Mouse (Mus musculus) hindbrain, embryonic 16.5 days (tissue): ENCODE results near the gene Dennd1a. TPM values are rescaled to one million over a fixed set of nuclear protein-coding genes. Genes with fewer than 3 reads are reported as not detected.

ENCODE experiments used
- ATAC-seq: fragments of 200-750 bp; cut with Nextera tagmentation; 2 replicates; pipeline ENCODE4 v1.8.0; 2017; ENCODE audit warnings: moderate TSS enrichment, moderate library complexity
- H3K27ac ChIP-seq: fragments of 300-500 bp; sonication (generic); 2 replicates; pipeline ENCODE4 v1.5.1; 2014; ENCODE audit warnings: low read depth, mild to moderate bottlenecking, control low read depth, low read length, moderate library complexity
- H3K27me3 ChIP-seq: fragments of 300-500 bp; sonication (generic); replicated peaks from 2 replicates; pipeline ENCODE4 v1.6.1; 2014; ENCODE audit warnings: low read length; ENCODE audit not compliant: control insufficient read depth, insufficient read depth
- H3K36me3 ChIP-seq: fragments of 300-500 bp; sonication (generic); 2 replicates; pipeline ENCODE4 v1.6.1; 2014; ENCODE audit warnings: mild to moderate bottlenecking, low read length, moderate library complexity, mixed read lengths; ENCODE audit not compliant: control insufficient read depth, insufficient read depth
- H3K4me1 ChIP-seq: fragments of 300-500 bp; sonication (generic); 2 replicates; pipeline ENCODE4 v1.6.1; 2014; ENCODE audit warnings: low read depth, low read length; ENCODE audit not compliant: control insufficient read depth, insufficient read depth
- H3K4me2 ChIP-seq: fragments of 300-500 bp; sonication (generic); 2 replicates; pipeline ENCODE4 v1.6.1; 2014; ENCODE audit warnings: mild to moderate bottlenecking, low read length, control low read depth, moderate library complexity
- H3K4me3 ChIP-seq: fragments of 300-500 bp; sonication (generic); 2 replicates; pipeline ENCODE4 v1.5.1; 2014; ENCODE audit warnings: mild to moderate bottlenecking, low read length, control low read depth, moderate library complexity
- H3K9ac ChIP-seq: fragments of 300-500 bp; sonication (generic); 2 replicates; pipeline ENCODE4 v1.6.1; 2014; ENCODE audit warnings: low read depth, mild to moderate bottlenecking, control low read depth, low read length, moderate library complexity
- H3K9me3 ChIP-seq: fragments of 300-500 bp; sonication (generic); 2 replicates; pipeline ENCODE4 v1.6.1; 2014; ENCODE audit warnings: mild to moderate bottlenecking, low read length, moderate library complexity; ENCODE audit not compliant: control insufficient read depth
- WGBS: fragments of 180-500 bp; shearing (Covaris S2); extraction: QIAGEN DNeasy Blood & Tissue Kit; methylation state at CpG from one replicate; pipeline ENCODE4 v1.1.7; 2014; 5-methylcytosine and 5-hydroxymethylcytosine counted together
- polyA plus RNA-seq: library from polyadenylated mRNA; unstranded; fragments of >200 nt; fragmentation: Nextera tagmentation; extraction: Ambion mirVana; gene quantifications from 2 replicates; pipeline ENCODE4 v1.2.1, GENCODE M21; 2015

Dennd1a gene
- polyA plus RNA-seq, 1 experiment from 2014 or later: 15.4 TPM

- no peaks in the 10 kb centered on the region for H3K9me3 ChIP-seq
- 0 out of 2 replicates have a peak, but pooled peaks cover 2% of the 10 kb centered on the region for H3K27me3 ChIP-seq
- 84% methylated on average over 1 of the region's 1 CpGs for WGBS
- H3K9ac ChIP-seq: no peak overlapping the region
- H3K4me1 ChIP-seq: no peaks in the 10 kb centered on the region
- H3K27ac ChIP-seq: no peak overlapping the region
- no peak overlapping the region for H3K4me2 ChIP-seq
- H3K4me3 ChIP-seq: no peak overlapping the region
- ATAC-seq: no peak
- no peaks in the 10 kb centered on the region for H3K36me3 ChIP-seq
Observed at GRCm38 (mm10) chr2:38213041-38213440, 74.1 kb downstream of the Dennd1a start.

- H3K4me1 ChIP-seq: no peaks in the 10 kb centered on the region
- ATAC-seq: no peak
- no peaks in the 10 kb centered on the region for H3K36me3 ChIP-seq
- no peak overlapping the region for H3K4me2 ChIP-seq
- no peaks in the 10 kb centered on the region for H3K9me3 ChIP-seq
- no peak overlapping the region for H3K27ac ChIP-seq
- no peak overlapping the region for H3K9ac ChIP-seq
- 95% methylated on average over 2 of the region's 2 CpGs for WGBS
- H3K27me3 ChIP-seq: no peaks in the 10 kb centered on the region
- H3K4me3 ChIP-seq: no peak overlapping the region
Observed at GRCm38 (mm10) chr2:38211426-38211825, 75.8 kb downstream of the Dennd1a start.

- Histone ChIP-seq H3K36me3 (no peaks in the 10 kb centered on the region), H3K4me3 (no peak overlapping the region), H3K9ac (no peak overlapping the region), H3K4me1 (no peaks in the 10 kb centered on the region), H3K9me3 (no peaks in the 10 kb centered on the region), H3K27ac (no peak overlapping the region), H3K4me2 (no peak overlapping the region), H3K27me3 (no peaks in the 10 kb centered on the region)
- ATAC-seq: no peak
- 98% methylated on average over 1 of the region's 1 CpGs for WGBS
Observed at GRCm38 (mm10) chr2:38207752-38208151, 79.4 kb downstream of the Dennd1a start.

- H3K36me3 ChIP-seq: no peaks in the 10 kb centered on the region
- no peaks in the 10 kb centered on the region for H3K27me3 ChIP-seq
- no peak overlapping the region for H3K9ac ChIP-seq
- no peaks in the 10 kb centered on the region for H3K9me3 ChIP-seq
- H3K27ac ChIP-seq: no peak overlapping the region
- no peak overlapping the region for H3K4me3 ChIP-seq
- 76% methylated on average over 5 of the region's 5 CpGs for WGBS
- H3K4me2 ChIP-seq: no peak overlapping the region
- H3K4me1 ChIP-seq: no peaks in the 10 kb centered on the region
- no peak for ATAC-seq
Observed at GRCm38 (mm10) chr2:38205281-38205680, 81.9 kb downstream of the Dennd1a start.

- H3K27ac ChIP-seq: no peak overlapping the region
- no peak overlapping the region for H3K9ac ChIP-seq
- H3K4me3 ChIP-seq: no peak overlapping the region
- no peaks in the 10 kb centered on the region for H3K4me1 ChIP-seq
- H3K36me3 ChIP-seq: no peaks in the 10 kb centered on the region
- H3K9me3 ChIP-seq: no peaks in the 10 kb centered on the region
- H3K4me2 ChIP-seq: no peak overlapping the region
- 67% methylated on average over 2 of the region's 2 CpGs for WGBS
- ATAC-seq: no peak
- no peaks in the 10 kb centered on the region for H3K27me3 ChIP-seq
Observed at GRCm38 (mm10) chr2:38204696-38205095, 82.5 kb downstream of the Dennd1a start.

- WGBS: 80% methylated on average over 1 of the region's 1 CpGs
- H3K27me3 ChIP-seq: no peaks in the 10 kb centered on the region
- no peak overlapping the region for H3K4me2 ChIP-seq
- H3K27ac ChIP-seq: no peak overlapping the region
- no peaks in the 10 kb centered on the region for H3K36me3 ChIP-seq
- H3K9ac ChIP-seq: no peak overlapping the region
- ATAC-seq: no peak
- H3K9me3 ChIP-seq: no peaks in the 10 kb centered on the region
- peaks cover 8% of the 10 kb centered on the region for H3K4me1 ChIP-seq
- no peak overlapping the region for H3K4me3 ChIP-seq
Observed at GRCm38 (mm10) chr2:38198072-38198471, 89.1 kb downstream of the Dennd1a start.

- Histone ChIP-seq H3K4me2 (peak overlapping the region; percentile 13), H3K27ac (no peak overlapping the region), H3K9me3 (no peaks in the 10 kb centered on the region), H3K27me3 (no peaks in the 10 kb centered on the region), H3K9ac (no peak overlapping the region), H3K36me3 (no peaks in the 10 kb centered on the region), H3K4me1 (peaks cover 8% of the 10 kb centered on the region), H3K4me3 (no peak overlapping the region)
- 36% methylated on average over 9 of the region's 9 CpGs for WGBS
- no peak for ATAC-seq
Observed at GRCm38 (mm10) chr2:38196199-38197060, 90.8 kb downstream of the Dennd1a start.

GRCm38 (mm10) chr2:38192007-38192406 lies 95.2 kb downstream of the Dennd1a start:
- H3K9ac ChIP-seq: no peak overlapping the region
- no peak for ATAC-seq
- H3K27me3 ChIP-seq: no peaks in the 10 kb centered on the region
- no peak overlapping the region for H3K4me2 ChIP-seq
- 95% methylated on average over 1 of the region's 1 CpGs for WGBS
- H3K4me1 ChIP-seq: peaks cover 8% of the 10 kb centered on the region
- H3K9me3 ChIP-seq: no peaks in the 10 kb centered on the region
- no peak overlapping the region for H3K27ac ChIP-seq
- no peak overlapping the region for H3K4me3 ChIP-seq
- H3K36me3 ChIP-seq: no peaks in the 10 kb centered on the region

GRCm38 (mm10) chr2:38191601-38192000 lies 95.6 kb downstream of the Dennd1a start:
- ATAC-seq: no peak
- H3K9me3 ChIP-seq: no peaks in the 10 kb centered on the region
- no peak overlapping the region for H3K27ac ChIP-seq
- no peaks in the 10 kb centered on the region for H3K27me3 ChIP-seq
- H3K9ac ChIP-seq: no peak overlapping the region
- H3K36me3 ChIP-seq: no peaks in the 10 kb centered on the region
- H3K4me1 ChIP-seq: peaks cover 6% of the 10 kb centered on the region
- no peak overlapping the region for H3K4me2 ChIP-seq
- no peak overlapping the region for H3K4me3 ChIP-seq
